Mouse (Mus musculus) adrenal gland, adult 10 weeks (tissue): ENCODE data around the gene Fmo3. TPM values are rescaled to one million over a fixed set of nuclear protein-coding genes. Genes with fewer than 3 reads are reported as not detected.

ENCODE experiments used
- polyA plus RNA-seq: library from polyadenylated mRNA; stranded (reverse); fragments of 350-450 nt; fragmentation: Illumina TruSeq; extraction: RNeasy Lipid Tissue Mini Kit (QIAGEN cat#74804); gene quantifications from one replicate; pipeline ENCODE4 v1.2.3, GENCODE M21; 2014; ENCODE audit warnings: low read depth, low replicate concordance

Gene Fmo3
- polyA plus RNA-seq = 1.2 TPM

GRCm38 (mm10) chr1:162984428-162984827 is at the start of gene Fmo3:
Gene Fmo3, minus strand, starts transcription at chr1:162984528.

DNA sequence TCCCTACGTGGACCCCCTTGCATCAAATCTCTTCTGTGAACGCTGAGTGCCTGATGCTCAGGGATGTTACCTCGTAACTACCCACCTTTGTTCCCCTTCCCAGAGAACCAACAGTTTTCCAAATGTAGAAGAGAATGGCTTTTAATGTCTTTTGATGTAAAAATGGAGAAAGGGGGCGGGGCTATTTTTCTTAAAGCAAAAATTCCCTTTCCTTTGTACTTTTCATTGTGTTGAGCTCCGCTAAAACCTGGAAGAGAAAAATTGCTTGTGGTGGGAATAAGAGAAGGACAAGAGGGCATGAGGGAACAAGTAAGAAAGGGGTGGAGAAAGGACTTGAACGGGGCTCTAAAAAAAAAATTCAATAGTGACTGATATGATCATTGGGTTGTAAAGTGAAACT is 46.9 kb downstream of the Fmo3 start, which contains the start of gene Fmo6:
Fmo6 (minus strand) TSS at position 101 of the 400 bp plus-strand sequence.

Other genes with a start within 250 kb of the Fmo3 start
- gene Prrc2c, start 244.0 kb downstream of the Fmo3 start, polyA plus RNA-seq = 92.4 TPM
- 3.1 TPM for gene Fmo4, start 170.6 kb downstream of the Fmo3 start, polyA plus RNA-seq
- gene Fmo1, start 117.9 kb downstream of the Fmo3 start, polyA plus RNA-seq = 789 TPM
- 115 TPM for gene Fmo2, start 85.8 kb downstream of the Fmo3 start, polyA plus RNA-seq
- gene Fmo6, start 47.0 kb downstream of the Fmo3 start, polyA plus RNA-seq = not detected
- not detected for gene Mroh9, start 101.1 kb upstream of the Fmo3 start, polyA plus RNA-seq